Mouse (Mus musculus): Measurements from ENCODE around the gene Pnkp.

Pnkp gene

DNA sequence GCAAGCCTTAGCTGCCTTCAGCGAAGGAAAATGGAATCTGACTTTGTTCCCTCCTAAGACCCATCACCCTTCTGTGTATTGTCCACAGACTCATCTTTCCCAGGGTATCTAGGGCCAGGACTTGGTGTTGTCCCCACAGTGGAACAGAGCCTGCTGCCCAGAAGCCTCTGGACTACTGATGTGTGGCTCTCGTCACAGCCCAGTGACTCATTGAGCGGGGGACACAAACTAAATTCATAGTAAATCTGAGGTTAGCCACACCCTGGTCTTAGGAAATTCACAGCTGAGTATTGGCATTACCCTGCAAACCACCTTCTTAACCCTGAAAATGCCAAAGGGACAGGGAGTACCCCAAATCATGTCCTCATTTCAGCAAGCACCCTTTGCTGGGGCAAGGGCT is 30.2 kb upstream of the Pnkp start:
- no peak for DNase-seq (ENCODE audit: low read depth in 1 of 2, low spot score in 2 of 2)

GRCm38 (mm10) chr7:44828706-44829105 is 28.2 kb upstream of the Pnkp start:
- no peak for DNase-seq (ENCODE audit: low read depth in 1 of 2, low spot score in 2 of 2)

DNA sequence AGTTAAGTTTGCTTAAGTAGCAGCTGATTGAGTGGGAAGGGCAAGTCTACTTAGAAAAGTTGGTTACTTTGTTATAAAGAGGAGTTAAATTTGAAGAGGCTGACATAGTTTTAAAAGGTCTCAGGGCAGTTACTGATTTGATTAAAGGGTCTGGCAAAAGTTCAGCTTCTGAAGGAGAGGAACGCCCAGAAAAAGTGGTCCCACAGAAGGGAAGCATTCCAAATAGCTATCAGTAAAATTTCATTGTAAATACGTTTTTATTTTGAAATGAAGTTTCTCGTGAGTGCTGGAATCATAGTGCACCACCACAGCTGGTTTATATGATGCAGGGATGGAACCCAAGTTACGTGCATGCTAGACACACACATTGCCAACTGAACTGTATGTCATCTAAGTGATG is 24.2 kb upstream of the Pnkp start:
- no peak for DNase-seq (ENCODE audit: low read depth in 1 of 2, low spot score in 2 of 2)

GRCm38 (mm10) chr7:44835373-44836015 is 21.4 kb upstream of the Pnkp start:
- DNase-seq (ENCODE audit: low read depth in 1 of 2, low spot score in 2 of 2) = no peak

GRCm38 (mm10) chr7:44836016-44836404 is 20.9 kb upstream of the Pnkp start:
- no peak for DNase-seq (ENCODE audit: low read depth in 1 of 2, low spot score in 2 of 2)

DNA sequence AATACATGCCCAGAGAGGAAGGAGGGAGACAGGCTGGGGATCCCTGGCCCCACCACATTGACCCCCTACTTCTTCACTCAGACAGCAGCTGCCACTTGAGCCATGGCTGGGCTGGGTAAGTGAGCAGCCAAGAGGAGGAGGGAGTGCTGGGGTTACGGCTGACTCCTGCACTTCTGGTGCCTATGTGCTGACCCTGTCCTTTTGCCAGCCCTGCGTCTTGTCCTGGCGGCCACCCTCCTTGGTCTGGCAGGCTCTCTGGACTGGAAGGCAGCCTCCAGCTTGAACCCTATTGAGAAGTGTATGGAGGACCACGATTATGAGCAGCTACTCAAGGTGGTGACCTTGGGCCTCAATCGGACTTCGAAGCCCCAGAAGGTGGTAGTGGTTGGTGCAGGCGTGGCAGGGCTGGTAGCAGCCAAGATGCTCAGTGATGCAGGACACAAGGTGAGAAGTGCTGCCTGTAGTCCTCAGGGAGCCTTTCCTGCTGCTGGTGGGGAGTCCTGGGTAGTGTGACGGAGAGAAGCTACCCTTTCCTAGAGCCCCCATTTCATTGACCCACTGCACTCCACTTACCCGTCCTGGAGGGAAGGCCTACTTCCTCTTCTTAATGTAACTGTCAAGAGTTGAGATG is 20.4 kb upstream of the Pnkp start:
- DNase-seq (ENCODE audit: low read depth in 1 of 2, low spot score in 2 of 2) = no peak

- no peak for DNase-seq (ENCODE audit: low read depth in 1 of 2, low spot score in 2 of 2)
Observed at GRCm38 (mm10) chr7:44838073-44838472, 18.9 kb upstream of the Pnkp start.

GRCm38 (mm10) chr7:44839171-44839490 is 17.8 kb upstream of the Pnkp start:
- DNase-seq (ENCODE audit: low read depth in 1 of 2, low spot score in 2 of 2) = no peak

DNA sequence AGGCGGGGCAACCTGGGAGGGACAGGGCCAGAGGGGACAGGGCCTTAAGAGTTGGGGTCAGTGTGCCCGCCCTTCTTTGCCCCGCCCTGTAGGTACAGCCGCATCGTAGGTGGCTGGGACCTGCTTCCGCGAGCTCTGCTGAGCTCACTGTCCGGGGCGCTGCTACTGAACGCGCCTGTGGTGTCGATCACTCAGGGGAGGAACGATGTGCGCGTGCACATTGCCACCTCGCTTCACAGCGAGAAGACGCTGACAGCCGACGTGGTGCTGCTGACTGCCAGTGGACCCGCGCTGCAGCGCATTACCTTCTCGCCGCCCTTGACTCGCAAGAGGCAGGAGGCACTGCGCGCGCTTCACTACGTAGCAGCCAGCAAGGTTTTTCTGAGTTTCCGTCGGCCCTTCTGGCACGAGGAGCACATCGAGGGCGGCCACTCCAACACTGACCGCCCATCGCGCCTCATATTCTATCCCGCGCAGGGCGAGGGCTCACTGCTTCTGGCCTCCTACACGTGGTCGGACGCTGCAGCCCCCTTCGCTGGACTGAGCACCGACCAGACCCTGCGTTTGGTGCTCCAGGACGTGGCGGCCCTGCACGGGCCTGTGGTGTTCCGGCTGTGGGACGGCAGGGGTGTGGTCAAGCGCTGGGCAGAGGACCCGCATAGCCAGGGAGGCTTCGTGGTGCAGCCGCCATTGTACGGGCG is 17.3 kb upstream of the Pnkp start:
- peak in 1 of 2 experiments; percentile 26 for DNase-seq (ENCODE audit: low read depth in 1 of 2, low spot score in 2 of 2)

GRCm38 (mm10) chr7:44840426-44840825 is 16.5 kb upstream of the Pnkp start:
- no peak for DNase-seq (ENCODE audit: low read depth in 1 of 2, low spot score in 2 of 2)

GRCm38 (mm10) chr7:44841825-44842463 is 15.0 kb upstream of the Pnkp start:
- DNase-seq (ENCODE audit: low read depth in 1 of 2, low spot score in 2 of 2) = no peak

DNA sequence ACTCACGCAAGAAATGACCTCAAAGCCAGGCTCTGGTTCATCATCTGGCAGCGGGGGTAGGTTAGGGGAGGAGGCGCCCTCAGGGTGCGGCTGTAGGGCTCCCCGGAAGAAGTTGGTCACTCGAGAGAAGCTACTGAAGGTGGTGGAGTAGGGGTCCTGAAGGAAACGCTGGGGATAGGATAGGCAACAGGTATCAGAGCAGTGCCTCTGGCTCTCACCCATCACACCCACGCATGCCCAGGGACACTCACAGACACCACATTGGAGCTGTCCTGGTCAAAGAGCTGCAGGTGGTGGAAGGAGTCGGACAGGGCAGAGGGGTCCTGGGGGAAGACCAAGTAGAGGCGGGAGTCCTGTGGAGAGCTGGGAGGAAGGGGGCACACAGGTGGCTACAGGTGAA is 11.9 kb upstream of the Pnkp start:
- DNase-seq (ENCODE audit: low read depth in 1 of 2, low spot score in 2 of 2) = no peak

- DNase-seq (ENCODE audit: low read depth in 1 of 2, low spot score in 2 of 2) = no peak
Observed at GRCm38 (mm10) chr7:44846804-44847203, 10.1 kb upstream of the Pnkp start.

GRCm38 (mm10) chr7:44847772-44848171 is 9.2 kb upstream of the Pnkp start:
- no peak for DNase-seq (ENCODE audit: low read depth in 1 of 2, low spot score in 2 of 2)

DNA sequence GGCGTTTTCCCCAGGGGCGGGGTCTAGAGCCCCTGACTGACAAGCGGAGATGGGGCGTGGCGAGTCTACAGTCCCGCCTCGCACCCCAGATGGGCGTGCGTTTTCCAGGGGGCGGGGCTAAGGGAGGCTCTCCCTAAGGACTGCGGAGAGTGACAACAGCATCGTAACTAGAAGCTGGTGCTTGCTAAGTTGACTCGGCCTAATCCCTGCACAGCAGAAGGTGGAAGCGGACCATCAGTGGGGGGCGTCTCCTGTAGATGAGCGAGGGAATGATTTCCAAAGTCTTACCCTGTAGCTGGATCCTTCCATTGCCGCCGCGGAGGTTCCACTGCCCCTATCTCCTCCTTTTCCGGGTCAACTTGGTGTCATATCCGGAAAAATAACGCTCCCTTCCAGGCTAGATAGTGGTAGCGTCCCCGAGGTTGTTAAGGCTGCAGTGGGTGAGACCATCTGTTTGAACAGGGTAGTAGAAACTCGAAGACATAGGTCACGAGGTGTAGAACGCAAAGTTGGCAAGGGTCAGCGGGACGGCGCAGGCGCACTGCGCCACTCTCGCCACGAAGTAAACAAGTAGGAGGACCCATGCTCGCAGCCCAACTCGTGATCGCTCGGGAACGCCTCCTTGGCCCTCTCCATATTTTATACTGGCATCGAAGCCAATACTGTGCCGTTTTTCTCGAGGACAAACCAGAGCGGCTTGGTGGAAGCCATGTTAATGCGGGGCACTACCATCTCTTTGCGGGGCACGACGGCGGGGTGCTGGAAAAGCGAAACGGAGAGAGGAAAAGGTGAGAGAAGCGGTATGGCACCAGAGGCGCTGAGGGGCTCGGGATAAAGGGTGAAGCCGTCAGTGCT is 8.2 kb upstream of the Pnkp start, which contains the start of the genes Akt1s1 and Tbc1d17:
TSS of gene Akt1s1 (plus strand) at position 431 of the 855 bp plus-strand sequence.
TSS of gene Tbc1d17 (minus strand) at position 519 of the 855 bp plus-strand sequence.
- DNase-seq (ENCODE audit: low read depth in 1 of 2, low spot score in 2 of 2) = peak; percentile 99

- peak; percentile 65 to 80 for DNase-seq (ENCODE audit: low read depth in 1 of 2, low spot score in 2 of 2)
Observed at GRCm38 (mm10) chr7:44849416-44850111, 7.4 kb upstream of the Pnkp start.

- DNase-seq (ENCODE audit: low read depth in 1 of 2, low spot score in 2 of 2) = no peak
Observed at GRCm38 (mm10) chr7:44850146-44850545, 6.8 kb upstream of the Pnkp start.

- no peak for DNase-seq (ENCODE audit: low read depth in 1 of 2, low spot score in 2 of 2)
Observed at GRCm38 (mm10) chr7:44850789-44851624, 5.9 kb upstream of the Pnkp start.

DNA sequence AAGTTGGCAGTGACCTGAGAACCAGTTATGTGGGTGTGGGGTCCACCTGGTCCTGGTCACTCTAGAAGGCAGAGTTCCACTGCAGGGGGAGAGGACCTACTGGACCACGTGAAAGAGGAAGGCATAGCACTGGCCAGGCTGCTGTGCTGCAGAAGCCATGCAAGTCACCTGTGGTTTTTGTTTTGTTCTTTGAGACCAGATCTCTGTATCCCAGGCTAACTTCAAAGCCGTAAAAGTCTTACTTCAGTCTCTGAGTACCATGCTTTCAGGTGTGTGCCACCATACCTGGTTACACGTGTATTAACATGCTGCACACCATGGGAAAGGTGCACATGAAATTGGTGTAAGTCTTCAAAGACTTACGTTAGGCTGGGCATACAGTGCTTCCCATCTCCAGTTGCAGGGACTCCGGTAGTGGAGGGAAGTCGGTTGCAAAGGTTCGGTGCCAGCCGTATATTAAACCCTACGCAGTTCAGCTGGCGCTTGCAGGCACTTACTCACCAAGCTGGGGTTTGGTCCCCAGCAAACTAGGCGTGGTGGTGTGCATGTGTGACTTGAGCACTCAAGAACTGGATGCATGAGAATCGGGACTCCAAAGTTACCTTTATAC is 5.2 kb upstream of the Pnkp start:
- DNase-seq (ENCODE audit: low read depth in 1 of 2, low spot score in 2 of 2) = no peak

Measured in monocyte, adult 2 months (primary cell).